ENCODE assay signal across 31 mouse cellular contexts in the genomic region with DNA sequence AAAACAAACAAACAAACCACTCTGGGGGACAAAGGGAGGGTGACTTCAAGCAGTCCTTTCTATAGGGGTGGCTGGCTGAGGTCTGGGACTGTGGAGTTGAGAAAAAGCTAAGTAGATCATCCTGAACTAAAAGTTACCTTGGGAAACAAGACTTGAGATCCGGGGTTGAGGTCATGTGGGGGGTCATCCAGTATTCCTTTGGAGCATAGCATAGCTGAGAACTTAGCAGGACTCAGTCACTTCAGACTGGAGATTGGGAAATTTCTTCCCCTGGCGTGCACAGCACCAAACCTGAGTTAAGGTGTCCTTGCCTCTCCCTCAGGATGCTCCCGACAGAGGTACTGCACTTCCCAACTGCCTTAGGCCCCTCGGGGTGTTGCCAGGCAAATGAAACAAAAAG. TPM values are rescaled to one million over a fixed set of nuclear protein-coding genes. Genes with fewer than 3 reads are reported as not detected.
DNase-seq lines count a peak whose midpoint lies in the region; ATAC-seq and TF ChIP-seq lines count a peak whose summit lies in the region.
"Had no signal": no experiment of that assay in that cellular context is flagged by ENCODE, and none has a peak within 500 bp of the region (broad histone marks: within the 10 kb centered on the region; RNA-seq: fewer than 3 reads in every experiment).

No protein-coding gene starts in this region.

- no peaks in the 10 kb centered on the region for H3K9me3 ChIP-seq in limb, embryonic 11.5 days (ENCODE audit: control insufficient read depth, low read length)
- no peaks in the 10 kb centered on the region for H3K9me3 ChIP-seq in limb, embryonic 10.5 days (replicated peaks)
- H3K9me3 ChIP-seq in embryonic facial prominence, embryonic 10.5 days, result no peaks in the 10 kb centered on the region
- H3K9me3 ChIP-seq: embryonic facial prominence, embryonic 13.5 days; forebrain, embryonic 10.5 days; heart, embryonic 13.5 days; hindbrain, embryonic 15.5 days; limb, embryonic 15.5 days had no signal

- no peak overlapping the region for H3K9ac ChIP-seq in limb, embryonic 11.5 days (ENCODE audit: low read length)
- H3K9ac ChIP-seq: embryonic facial prominence, embryonic 13.5 days; heart, embryonic 13.5 days; hindbrain, embryonic 15.5 days; limb, embryonic 15.5 days; liver, embryonic 14.5 days had no signal

- H3K36me3 ChIP-seq in limb, embryonic 11.5 days (ENCODE audit: control insufficient read depth, insufficient read depth, low read length), result no peaks in the 10 kb centered on the region
- no peaks in the 10 kb centered on the region for H3K36me3 ChIP-seq in limb, embryonic 10.5 days
- H3K36me3 ChIP-seq in embryonic facial prominence, embryonic 10.5 days (replicated peaks), result no peaks in the 10 kb centered on the region
- H3K36me3 ChIP-seq: embryonic facial prominence, embryonic 13.5 days; forebrain, embryonic 10.5 days; heart, embryonic 13.5 days; hindbrain, embryonic 15.5 days; limb, embryonic 15.5 days had no signal

- no peak overlapping the region for H3K27ac ChIP-seq in limb, embryonic 11.5 days (replicated peaks; ENCODE audit: low read depth, low read length)
- H3K27ac ChIP-seq in limb, embryonic 10.5 days, result no peak overlapping the region
- no peak overlapping the region for H3K27ac ChIP-seq in embryonic facial prominence, embryonic 10.5 days (replicated peaks)
- H3K27ac ChIP-seq: embryonic facial prominence, embryonic 13.5 days; forebrain, embryonic 10.5 days; heart, adult 2 months; heart, embryonic 13.5 days; hindbrain, embryonic 15.5 days; layer of hippocampus, adult 2 months; limb, embryonic 15.5 days; liver, embryonic 14.5 days had no signal

- under 1% methylated on average over 4 of the region's 4 CpGs for WGBS in limb, embryonic 11.5 days
- 6% methylated on average over 4 of the region's 4 CpGs for WGBS in limb, embryonic 10.5 days
- WGBS in embryonic facial prominence, embryonic 10.5 days, result 2% methylated on average over 4 of the region's 4 CpGs

- intact Hi-C loops in heart, postnatal 36 days (cut with DNase I), result no loop called here

- no peak overlapping the region for H3K4me2 ChIP-seq in limb, embryonic 11.5 days (ENCODE audit: low read depth, severe bottlenecking)
- H3K4me2 ChIP-seq: embryonic facial prominence, embryonic 13.5 days; heart, embryonic 13.5 days; hindbrain, embryonic 15.5 days; limb, embryonic 15.5 days had no signal

- TF ChIP-seq POLR2A in brain, embryonic 14.5 days (IDR thresholded peaks at IDR 0.05; ENCODE audit: borderline replicate concordance, extremely low read depth, insufficient read depth, insufficient read length, poor library complexity, severe bottlenecking), result no peak

- TF ChIP-seq CTCF in brain, embryonic 14.5 days (IDR thresholded peaks at IDR 0.05; ENCODE audit: borderline replicate concordance, extremely low read depth, insufficient read depth, insufficient read length), result no peak

- H3K27me3 ChIP-seq in limb, embryonic 11.5 days (ENCODE audit: control insufficient read depth, insufficient read depth, low read length), result peaks cover 93% of the 10 kb centered on the region
- peaks cover 100% of the 10 kb centered on the region for H3K27me3 ChIP-seq in limb, embryonic 10.5 days (ENCODE audit: low read depth, poor library complexity, severe bottlenecking)
- peaks cover 100% of the 10 kb centered on the region for H3K27me3 ChIP-seq in embryonic facial prominence, embryonic 10.5 days (replicated peaks; ENCODE audit: low read depth, poor library complexity, severe bottlenecking)

- no peak overlapping the region for H3K4me3 ChIP-seq in limb, embryonic 11.5 days (ENCODE audit: low read depth, low read length)
- H3K4me3 ChIP-seq in limb, embryonic 10.5 days, result no peak overlapping the region
- H3K4me3 ChIP-seq in embryonic facial prominence, embryonic 10.5 days, result no peak overlapping the region
- H3K4me3 ChIP-seq: embryonic facial prominence, embryonic 13.5 days; forebrain, embryonic 10.5 days; heart, adult 2 months; heart, embryonic 13.5 days; hindbrain, embryonic 15.5 days; layer of hippocampus, adult 2 months; limb, embryonic 15.5 days; myocyte had no signal

- DNase-seq in heart, adult 11 months, result peak; percentile 45
- no peak for DNase-seq in heart, postnatal 36 days
- DNase-seq in limb, embryonic 11.5 days (ENCODE audit: low spot score), result peak; percentile 35
- DNase-seq in limb, embryonic 10.5 days (ENCODE audit: low spot score), result no peak
- DNase-seq in brain, embryonic 14.5 days (ENCODE audit: low read depth), result peak; percentile 19
- DNase-seq in embryonic facial prominence, embryonic 10.5 days (ENCODE audit: low spot score), result peak; percentile 34
- DNase-seq: adrenal gland, postnatal 25 days; B cell, adult 2 months; cerebellum, adult 18-20 months; gastrocnemius, postnatal 14 days; heart, adult 2 months; heart, postnatal 10 days; kidney, adult 18-20 months; kidney, postnatal 36 days; lung, adult 2 months; lung, postnatal 10 days; right cerebral cortex, postnatal 14 days; thymus, postnatal 4 days had no signal

- H3K4me1 ChIP-seq in limb, embryonic 11.5 days (ENCODE audit: control insufficient read depth, insufficient read depth, low read length), result peaks cover 13% of the 10 kb centered on the region; the same call in 1 of the 2 replicates
- H3K4me1 ChIP-seq in limb, embryonic 10.5 days, result peaks cover 24% of the 10 kb centered on the region
- H3K4me1 ChIP-seq in embryonic facial prominence, embryonic 10.5 days, result peaks cover 26% of the 10 kb centered on the region

- ATAC-seq in limb, embryonic 11.5 days (ENCODE audit: insufficient number of reproducible peaks, low FRiP score, low TSS enrichment, low read depth), result no peak
- no peak for ATAC-seq in granulocyte monocyte progenitor cell, adult 5-6 weeks (replicated peaks; ENCODE audit: poor library complexity, severe bottlenecking)

RNA-seq across cellular contexts. Expression of gene Onecut1, which starts 9.4 kb away (rescaled TPM):
- total RNA-seq in heart, postnatal 36 days (2021), result not detected
- 0.09 TPM in 1 of 2 replicates, not detected in the other for polyA plus RNA-seq in limb, embryonic 11.5 days (2014; fragmentation: Nextera tagmentation; extraction: Ambion mirVana)
- 0.08 TPM in 1 of 2 replicates, not detected in the other for polyA plus RNA-seq in limb, embryonic 10.5 days (2016; fragmentation: Nextera tagmentation; extraction: Ambion mirVana)
- polyA plus RNA-seq in brain, embryonic 14.5 days (2012; rRNA removed), result 2.2 and 5.8 TPM in 2 replicates
- 2.9 and 4.2 TPM in 2 replicates for polyA plus RNA-seq in embryonic facial prominence, embryonic 10.5 days (2016; fragmentation: Nextera tagmentation; extraction: Ambion mirVana)
- total RNA-seq in granulocyte monocyte progenitor cell, adult 5-6 weeks (2014; fragmentation: Nextera tagmentation), result not detected in 2 replicates
- total RNA-seq in granulocyte monocyte progenitor cell, adult 5-6 weeks (2017), result not detected in 2 replicates
- total RNA-seq: adrenal gland, adult 18-20 months; adrenal gland, postnatal 25 days; common myeloid progenitor, adult 5-6 weeks; gastrocnemius, postnatal 14 days; heart, adult 2 months; heart, postnatal 10 days had no signal
- polyA plus RNA-seq: embryonic facial prominence, embryonic 13.5 days; heart, adult 2 months; lung, adult 2 months; myocyte; small intestine, adult 2 months; thymus, postnatal 0 days had no signal

Comparison
In these comparisons a context has a peak if more than half of its experiments do, and no peak if none do; other contexts are left out.
1. DNase-seq: peak in heart, adult 11 months (single experiment), limb, embryonic 11.5 days (single experiment), brain, embryonic 14.5 days (single experiment) and embryonic facial prominence, embryonic 10.5 days (single experiment); none in heart, postnatal 36 days (0 of 2) and limb, embryonic 10.5 days (single experiment).